Mouse (Mus musculus) right cerebral cortex, postnatal 25 days (tissue): ENCODE measurements around the gene Sar1a.

ENCODE experiments used
- DNase-seq: peaks from one replicate; pipeline ENCODE4 v3.0.0; 2022

Sar1a gene

GRCm38 (mm10) chr10:61680015-61680913 lies at the start of gene Sar1a:
Gene Sar1a, plus strand, starts transcription at chr10:61680299.
- peak; percentile 99 for DNase-seq

- no peak for DNase-seq
Measured at GRCm38 (mm10) chr10:61632445-61632844, 47.7 kb upstream of the Sar1a start.

- no peak for DNase-seq
Measured at GRCm38 (mm10) chr10:61637055-61637454, 43.0 kb upstream of the Sar1a start.

- no peak for DNase-seq
Measured at GRCm38 (mm10) chr10:61640363-61640762, 39.7 kb upstream of the Sar1a start.

- DNase-seq, result no peak
Measured at GRCm38 (mm10) chr10:61646557-61646956, 33.5 kb upstream of the Sar1a start.

GRCm38 (mm10) chr10:61647790-61648736 lies 32.0 kb upstream of the Sar1a start, which contains the start of gene Ppa1:
Gene Ppa1, plus strand, starts transcription at chr10:61648552.
- DNase-seq, result peak; percentile 88

GRCm38 (mm10) chr10:61648737-61649645 lies 31.1 kb upstream of the Sar1a start:
- DNase-seq, result no peak

GRCm38 (mm10) chr10:61654105-61654504 lies 26.0 kb upstream of the Sar1a start:
- DNase-seq, result no peak

GRCm38 (mm10) chr10:61654691-61655090 lies 25.4 kb upstream of the Sar1a start:
- DNase-seq, result no peak

- DNase-seq, result no peak
Measured at GRCm38 (mm10) chr10:61655188-61655587, 24.9 kb upstream of the Sar1a start.

- no peak for DNase-seq
Measured at GRCm38 (mm10) chr10:61656928-61657882, 22.9 kb upstream of the Sar1a start.

- no peak for DNase-seq
Measured at GRCm38 (mm10) chr10:61657985-61658384, 22.1 kb upstream of the Sar1a start.

GRCm38 (mm10) chr10:61661887-61662286 lies 18.2 kb upstream of the Sar1a start:
- DNase-seq, result no peak

- DNase-seq, result no peak
Measured at GRCm38 (mm10) chr10:61662391-61662988, 17.6 kb upstream of the Sar1a start.

- no peak for DNase-seq
Measured at GRCm38 (mm10) chr10:61665111-61665510, 15.0 kb upstream of the Sar1a start.

GRCm38 (mm10) chr10:61665651-61666050 lies 14.4 kb upstream of the Sar1a start:
- DNase-seq, result no peak

GRCm38 (mm10) chr10:61669289-61669688 lies 10.8 kb upstream of the Sar1a start:
- DNase-seq, result no peak

GRCm38 (mm10) chr10:61669896-61670295 lies 10.2 kb upstream of the Sar1a start:
- no peak for DNase-seq

- DNase-seq, result no peak
Measured at GRCm38 (mm10) chr10:61670758-61671157, 9.3 kb upstream of the Sar1a start.

- no peak for DNase-seq
Measured at GRCm38 (mm10) chr10:61675935-61676334, 4.2 kb upstream of the Sar1a start.

- DNase-seq, result no peak
Measured at GRCm38 (mm10) chr10:61679545-61679944, 554 bp upstream of the Sar1a start.
